Mouse (Mus musculus): Measurements from ENCODE around the gene Gm10192.

DNA sequence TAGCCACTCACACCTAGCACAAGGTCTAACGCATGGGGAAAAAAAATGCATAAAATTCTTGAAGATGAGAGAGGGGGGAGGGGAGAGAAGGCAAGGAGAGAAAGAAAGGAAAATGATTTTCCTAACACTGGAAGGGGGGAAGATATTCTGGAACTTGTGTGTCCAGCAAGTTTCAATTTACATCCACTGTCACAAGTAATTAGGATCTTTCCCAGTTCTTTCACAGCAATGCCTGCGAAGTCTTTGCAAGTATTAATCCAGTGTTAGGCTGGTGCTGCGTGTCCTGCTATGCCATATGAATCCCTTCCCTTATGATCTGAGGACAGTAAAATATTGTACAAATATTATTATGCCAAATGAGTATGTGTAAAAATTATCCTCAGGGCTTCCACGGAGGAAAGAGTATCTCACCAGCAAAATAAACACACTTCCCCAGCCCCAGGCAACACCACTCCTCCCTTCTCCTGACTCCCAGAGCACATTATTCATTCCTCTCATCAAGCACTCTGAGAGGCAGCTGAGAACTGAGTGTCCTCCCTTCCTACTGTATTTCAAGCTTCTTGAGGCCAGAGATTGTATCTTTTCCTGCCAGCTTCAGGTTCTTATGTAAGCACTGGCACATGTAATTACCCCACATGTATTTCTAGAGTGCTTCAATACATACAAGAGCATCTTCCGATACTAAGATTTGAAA is 47.6 kb upstream of the Gm10192 start:
- TF ChIP-seq CTCF (IDR thresholded peaks at IDR 0.05; ENCODE audit: control insufficient read depth, insufficient read depth, insufficient read length) (no peak), USF1 (IDR thresholded peaks at IDR 0.05; ENCODE audit: low read depth) (no peak), MAX (IDR thresholded peaks at IDR 0.05) (no peak), MYOD1 (IDR thresholded peaks at IDR 0.05; ENCODE audit: control insufficient read depth, insufficient read length, low read depth) (no peak), MYOG (IDR thresholded peaks at IDR 0.05; ENCODE audit: control insufficient read depth, extremely low read depth, insufficient read length) (no peak), FOSL1 (IDR thresholded peaks at IDR 0.05; ENCODE audit: insufficient read depth, low read length, poor library complexity, severe bottlenecking) (no peak)
